Mouse (Mus musculus): ENCODE measurements around the gene Traf3ip2. TPM values are rescaled to one million over a fixed set of nuclear protein-coding genes. Genes with fewer than 3 reads are reported as not detected.

The Traf3ip2 gene
- polyA plus RNA-seq, 1 experiment: 2.8 TPM

- TF ChIP-seq CTCF (IDR thresholded peaks at IDR 0.05; ENCODE audit: borderline replicate concordance, extremely low read depth, insufficient read depth, insufficient read length) (no peak), POLR2A (IDR thresholded peaks at IDR 0.05; ENCODE audit: borderline replicate concordance, extremely low read depth, insufficient read depth, insufficient read length, poor library complexity, severe bottlenecking) (no peak)
- no peak for DNase-seq (ENCODE audit: low read depth)
These were observed 11.7 kb upstream of the Traf3ip2 start for GRCm38 (mm10) chr10:39601068-39601467.

GRCm38 (mm10) chr10:39606434-39606833 lies 6.3 kb upstream of the Traf3ip2 start:
- DNase-seq (ENCODE audit: low read depth): no peak
- no peak for TF ChIP-seq POLR2A (IDR thresholded peaks at IDR 0.05; ENCODE audit: borderline replicate concordance, extremely low read depth, insufficient read depth, insufficient read length, poor library complexity, severe bottlenecking)
- TF ChIP-seq CTCF (IDR thresholded peaks at IDR 0.05; ENCODE audit: borderline replicate concordance, extremely low read depth, insufficient read depth, insufficient read length): no peak

- no peak for DNase-seq (ENCODE audit: low read depth)
- TF ChIP-seq CTCF (IDR thresholded peaks at IDR 0.05; ENCODE audit: borderline replicate concordance, extremely low read depth, insufficient read depth, insufficient read length): no peak
- TF ChIP-seq POLR2A (IDR thresholded peaks at IDR 0.05; ENCODE audit: borderline replicate concordance, extremely low read depth, insufficient read depth, insufficient read length, poor library complexity, severe bottlenecking): no peak
These were observed 1.5 kb upstream of the Traf3ip2 start for GRCm38 (mm10) chr10:39611234-39611633.

GRCm38 (mm10) chr10:39612131-39612530 lies 603 bp upstream of the Traf3ip2 start:
- no peak for DNase-seq (ENCODE audit: low read depth)

GRCm38 (mm10) chr10:39612989-39613831 lies 476 bp downstream of the Traf3ip2 start:
- peak; percentile 68 for DNase-seq (ENCODE audit: low read depth)
- TF ChIP-seq POLR2A (IDR thresholded peaks at IDR 0.05; ENCODE audit: borderline replicate concordance, extremely low read depth, insufficient read depth, insufficient read length, poor library complexity, severe bottlenecking) (no peak), CTCF (IDR thresholded peaks at IDR 0.05; ENCODE audit: borderline replicate concordance, extremely low read depth, insufficient read depth, insufficient read length) (no peak)

More at GRCm38 (mm10) chr10:39612131-39612530, 603 bp upstream of the Traf3ip2 start:
- TF ChIP-seq CTCF (IDR thresholded peaks at IDR 0.05; ENCODE audit: borderline replicate concordance, extremely low read depth, insufficient read depth, insufficient read length) (no peak), POLR2A (IDR thresholded peaks at IDR 0.05; ENCODE audit: borderline replicate concordance, extremely low read depth, insufficient read depth, insufficient read length, poor library complexity, severe bottlenecking) (no peak)

GRCm38 (mm10) chr10:39613973-39614372 lies 1.2 kb downstream of the Traf3ip2 start:
- no peak for TF ChIP-seq CTCF (IDR thresholded peaks at IDR 0.05; ENCODE audit: borderline replicate concordance, extremely low read depth, insufficient read depth, insufficient read length)
- no peak for TF ChIP-seq POLR2A (IDR thresholded peaks at IDR 0.05; ENCODE audit: borderline replicate concordance, extremely low read depth, insufficient read depth, insufficient read length, poor library complexity, severe bottlenecking)
- no peak for DNase-seq (ENCODE audit: low read depth)

GRCm38 (mm10) chr10:39614676-39615075 lies 1.9 kb downstream of the Traf3ip2 start:
- DNase-seq (ENCODE audit: low read depth): peak; percentile 60

GRCm38 (mm10) chr10:39615531-39616229 lies 2.9 kb downstream of the Traf3ip2 start:
- no peak for TF ChIP-seq CTCF (IDR thresholded peaks at IDR 0.05; ENCODE audit: borderline replicate concordance, extremely low read depth, insufficient read depth, insufficient read length)
- no peak for TF ChIP-seq POLR2A (IDR thresholded peaks at IDR 0.05; ENCODE audit: borderline replicate concordance, extremely low read depth, insufficient read depth, insufficient read length, poor library complexity, severe bottlenecking)
- no peak for DNase-seq (ENCODE audit: low read depth)

More at GRCm38 (mm10) chr10:39614676-39615075, 1.9 kb downstream of the Traf3ip2 start:
- TF ChIP-seq POLR2A (IDR thresholded peaks at IDR 0.05; ENCODE audit: borderline replicate concordance, extremely low read depth, insufficient read depth, insufficient read length, poor library complexity, severe bottlenecking) (no peak), CTCF (IDR thresholded peaks at IDR 0.05; ENCODE audit: borderline replicate concordance, extremely low read depth, insufficient read depth, insufficient read length) (no peak)

GRCm38 (mm10) chr10:39616230-39616590 lies 3.5 kb downstream of the Traf3ip2 start:
- TF ChIP-seq CTCF (IDR thresholded peaks at IDR 0.05; ENCODE audit: borderline replicate concordance, extremely low read depth, insufficient read depth, insufficient read length) (no peak), POLR2A (IDR thresholded peaks at IDR 0.05; ENCODE audit: borderline replicate concordance, extremely low read depth, insufficient read depth, insufficient read length, poor library complexity, severe bottlenecking) (no peak)
- DNase-seq (ENCODE audit: low read depth): no peak

- TF ChIP-seq POLR2A (IDR thresholded peaks at IDR 0.05; ENCODE audit: borderline replicate concordance, extremely low read depth, insufficient read depth, insufficient read length, poor library complexity, severe bottlenecking): no peak
- DNase-seq (ENCODE audit: low read depth): no peak
These were observed 3.9 kb downstream of the Traf3ip2 start for GRCm38 (mm10) chr10:39616626-39617025.

GRCm38 (mm10) chr10:39618431-39618830 lies 5.7 kb downstream of the Traf3ip2 start:
- DNase-seq (ENCODE audit: low read depth): no peak
- TF ChIP-seq POLR2A (IDR thresholded peaks at IDR 0.05; ENCODE audit: borderline replicate concordance, extremely low read depth, insufficient read depth, insufficient read length, poor library complexity, severe bottlenecking) (no peak), CTCF (IDR thresholded peaks at IDR 0.05; ENCODE audit: borderline replicate concordance, extremely low read depth, insufficient read depth, insufficient read length) (no peak)

Data from brain, embryonic 14.5 days (tissue).